Mouse (Mus musculus) spleen, adult 10 weeks (tissue): ENCODE data around the gene Cep350. TPM values are rescaled to one million over a fixed set of nuclear protein-coding genes. Genes with fewer than 3 reads are reported as not detected.

Experiments
- polyA plus RNA-seq: library from polyadenylated mRNA; stranded (reverse); fragments of 350-450 nt; fragmentation: Illumina TruSeq; extraction: RNeasy Lipid Tissue Mini Kit (QIAGEN cat#74804); gene quantifications from one replicate; pipeline ENCODE4 v1.2.3, GENCODE M21; 2015; ENCODE audit warnings: low replicate concordance; ENCODE audit not compliant: insufficient read depth

Cep350 gene
- polyA plus RNA-seq = 41.5 TPM

GRCm38 (mm10) chr1:155973068-155973718, at the start of gene Cep350:
Gene Cep350 (minus strand): TSS chr1:155973255.

DNA sequence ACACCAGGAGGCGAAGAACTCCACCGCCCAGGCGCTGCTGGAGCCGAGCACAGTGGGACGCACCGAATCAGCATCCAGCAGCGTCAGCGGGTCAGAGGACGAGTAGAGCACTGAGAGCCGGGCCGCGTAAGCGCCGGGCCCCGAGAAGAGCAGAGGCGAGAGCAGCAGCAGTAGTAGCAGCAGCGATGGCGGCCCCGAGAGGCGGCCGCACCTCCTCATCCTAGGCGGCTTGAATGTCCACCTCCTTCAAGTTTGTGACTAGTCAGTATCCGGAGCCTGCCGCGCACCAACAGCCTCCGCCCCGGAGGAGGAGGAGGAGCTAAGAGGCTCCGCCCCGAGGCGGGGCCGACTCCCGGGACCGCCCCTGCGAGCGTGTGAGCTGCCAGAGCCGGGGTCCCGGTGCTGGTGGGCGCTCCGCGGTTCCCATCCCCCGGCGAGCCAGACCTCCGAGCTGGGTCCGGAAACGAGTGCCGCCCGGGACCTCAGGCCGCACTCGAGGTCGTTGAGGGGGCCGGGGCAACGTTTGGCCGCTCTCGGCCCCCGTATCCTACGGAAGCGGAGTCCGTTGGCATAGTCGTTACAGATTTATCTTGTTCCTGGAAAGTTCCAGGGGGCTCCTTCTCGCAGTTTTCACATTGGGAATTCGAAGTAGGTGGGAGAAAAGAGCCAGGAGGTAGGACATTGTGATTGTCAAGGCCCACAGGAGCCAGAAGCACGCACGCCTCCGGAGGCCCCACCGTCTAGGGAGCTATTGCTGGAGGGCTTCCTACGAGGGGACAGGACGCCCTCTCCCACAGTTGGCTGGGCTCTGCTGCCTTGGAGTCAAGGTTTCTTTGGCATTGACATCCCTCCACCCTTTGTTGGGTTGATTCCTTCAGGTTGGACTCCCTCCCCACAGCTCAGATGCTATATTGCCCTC, 160.2 kb downstream of the Cep350 start, which contains the start of gene Qsox1:
TSS of gene Qsox1 (minus strand) at position 309 of the 919 bp plus-strand sequence.

Other genes with a start within 250 kb of the Cep350 start
- not detected for gene Lhx4, start 221.6 kb downstream of the Cep350 start, polyA plus RNA-seq
- gene Qsox1, start 160.4 kb downstream of the Cep350 start, polyA plus RNA-seq = 11.8 TPM
- gene Tor1aip2, start 62.1 kb upstream of the Cep350 start, polyA plus RNA-seq = 100 TPM
- 155 TPM for gene Tor1aip1, start 63.2 kb upstream of the Cep350 start, polyA plus RNA-seq
- gene Fam163a, start 231.8 kb upstream of the Cep350 start, polyA plus RNA-seq = not detected